Mouse (Mus musculus): ENCODE results near the gene Id3. TPM values are rescaled to one million over a fixed set of nuclear protein-coding genes. Genes with fewer than 3 reads are reported as not detected.
A peak's percentile ranks its signal among the peaks of the same experiment; 100 is the strongest.

Id3 gene
- polyA plus RNA-seq, 1 experiment from 2014 or later: 608 TPM

DNA sequence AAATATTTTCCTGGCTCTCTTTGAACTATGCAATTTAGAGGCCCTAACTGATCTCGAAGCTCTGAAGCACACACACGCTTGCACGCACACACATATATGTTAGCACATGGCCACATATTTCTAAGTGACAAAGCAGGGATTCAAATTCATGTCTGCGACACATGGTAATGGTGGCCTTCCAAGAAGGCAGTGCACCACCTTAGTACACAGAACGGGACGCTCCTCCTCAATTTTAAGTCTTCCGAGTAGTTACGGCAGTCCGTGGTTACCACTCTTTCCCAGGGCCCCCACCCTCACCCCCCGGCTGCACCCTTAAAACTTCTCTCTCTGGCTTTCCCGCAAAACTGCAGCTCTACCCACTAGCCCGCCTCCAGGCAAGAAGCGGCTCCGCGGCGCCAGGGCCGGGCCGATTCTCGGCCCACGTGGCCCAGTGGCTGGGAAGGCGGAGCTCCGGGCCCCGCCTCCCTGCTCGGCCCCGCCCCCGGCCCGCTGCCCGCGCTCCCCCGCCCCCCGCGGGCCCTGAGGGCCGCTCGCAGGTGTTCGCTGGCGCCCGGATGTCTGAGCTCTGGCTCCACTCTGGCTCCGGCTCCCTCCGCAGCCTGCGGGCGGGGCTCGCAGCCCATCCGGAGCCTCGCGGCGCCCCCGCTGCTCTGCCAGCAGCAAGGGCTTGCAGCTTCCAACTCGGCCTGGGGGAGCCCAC, 4.3 kb downstream of the Id3 start:
- peak; percentile 95 for DNase-seq (ENCODE audit: low spot score)
- no peaks in the 10 kb centered on the region for H3K36me3 ChIP-seq (replicated peaks; ENCODE audit: control insufficient read depth, insufficient read depth, low read depth, low read length)
- H3K9ac ChIP-seq (replicated peaks; ENCODE audit: low read length): peak overlapping the region; percentile 43
- under 1% methylated on average over 39 of the region's 48 CpGs for WGBS
- peak; percentile 68 for ATAC-seq (replicated peaks; ENCODE audit: insufficient number of reproducible peaks, low FRiP score, low TSS enrichment, low read depth)
- peaks cover 10% of the 10 kb centered on the region for H3K4me1 ChIP-seq (ENCODE audit: control insufficient read depth, insufficient read depth, low read length)
- H3K27me3 ChIP-seq (ENCODE audit: control insufficient read depth, insufficient read depth, low read length): no peaks in the 10 kb centered on the region
- H3K4me2 ChIP-seq (ENCODE audit: low read depth, low read length): peak overlapping the region; percentile 35
- H3K4me3 ChIP-seq (ENCODE audit: low read depth, low read length): peak overlapping the region; percentile 26
- H3K9me3 ChIP-seq (replicated peaks; ENCODE audit: control insufficient read depth, low read length): no peaks in the 10 kb centered on the region
- H3K27ac ChIP-seq (replicated peaks; ENCODE audit: low read depth, low read length): peak overlapping the region; percentile 94

DNA sequence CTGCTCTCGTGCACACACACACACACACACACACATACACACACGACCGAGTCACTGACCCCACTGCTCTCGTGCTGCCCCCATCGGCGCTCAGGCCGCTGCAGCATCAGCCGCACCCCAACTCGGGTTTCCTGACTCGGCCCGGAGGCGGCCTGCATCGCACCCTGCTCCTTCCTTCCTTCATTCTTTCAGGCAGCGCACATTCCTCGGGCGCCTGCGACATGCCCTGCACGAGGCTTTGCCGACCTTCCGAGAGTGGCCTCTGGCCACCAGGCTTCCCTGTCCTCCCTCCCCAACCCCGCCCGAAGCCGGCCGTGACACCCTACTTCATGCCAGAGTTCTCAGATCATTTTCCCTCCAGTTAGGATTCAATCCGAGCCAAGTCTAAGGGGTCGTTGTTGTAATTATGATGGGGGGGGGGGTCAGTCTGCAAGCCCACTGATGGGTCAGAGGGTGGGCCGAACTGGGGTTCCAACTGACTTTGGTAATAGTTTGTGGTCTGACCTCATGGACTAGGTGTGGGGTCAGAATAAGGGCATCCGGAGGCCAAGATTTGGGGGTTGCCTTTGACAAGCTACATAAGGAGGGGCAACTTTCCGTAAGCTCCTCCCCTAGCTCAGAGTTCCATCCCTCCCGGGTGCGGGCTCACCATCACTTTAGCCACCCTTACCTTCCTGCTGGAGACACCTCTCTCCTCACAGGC, 5.2 kb downstream of the Id3 start:
- Histone ChIP-seq H3K4me1 (ENCODE audit: control insufficient read depth, insufficient read depth, low read length) (peaks cover 10% of the 10 kb centered on the region), H3K36me3 (replicated peaks; ENCODE audit: control insufficient read depth, insufficient read depth, low read depth, low read length) (no peaks in the 10 kb centered on the region), H3K9ac (replicated peaks; ENCODE audit: low read length) (peak overlapping the region; percentile 42), H3K27ac (replicated peaks; ENCODE audit: low read depth, low read length) (peak overlapping the region; percentile 94), H3K4me3 (ENCODE audit: low read depth, low read length) (no peak overlapping the region), H3K9me3 (replicated peaks; ENCODE audit: control insufficient read depth, low read length) (no peaks in the 10 kb centered on the region), H3K4me2 (ENCODE audit: low read depth, low read length) (peak overlapping the region; percentile 35), H3K27me3 (ENCODE audit: control insufficient read depth, insufficient read depth, low read length) (no peaks in the 10 kb centered on the region)
- peak; percentile 67 for DNase-seq (ENCODE audit: low spot score)
- ATAC-seq (replicated peaks; ENCODE audit: insufficient number of reproducible peaks, low FRiP score, low TSS enrichment, low read depth): no peak; the same call in 1 of the 2 replicates
- 3% methylated on average over 31 of the region's 31 CpGs for WGBS

DNA sequence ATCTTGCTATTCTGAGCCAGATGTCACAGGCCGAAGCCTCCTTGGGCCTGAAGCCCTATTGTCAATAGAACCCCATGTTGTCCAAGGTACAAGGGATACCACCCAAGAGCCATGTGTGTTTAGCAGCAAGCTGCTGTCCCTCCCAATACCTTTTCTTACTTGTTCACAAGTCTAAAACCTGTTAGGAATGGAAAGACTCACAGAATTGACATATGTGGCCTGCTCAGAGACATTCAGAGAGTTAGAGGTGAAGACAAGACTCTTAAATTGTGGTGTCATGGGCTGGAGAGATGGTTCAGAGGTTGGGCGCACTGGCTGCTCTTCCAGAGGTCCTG, 5.7 kb downstream of the Id3 start:
- Histone ChIP-seq H3K27ac (replicated peaks; ENCODE audit: low read depth, low read length) (0 out of 2 replicates have a peak overlapping the region, but pooled peaks have one; percentile 37), H3K4me1 (ENCODE audit: control insufficient read depth, insufficient read depth, low read length) (peaks cover 10% of the 10 kb centered on the region), H3K4me3 (ENCODE audit: low read depth, low read length) (no peak overlapping the region)

DNA sequence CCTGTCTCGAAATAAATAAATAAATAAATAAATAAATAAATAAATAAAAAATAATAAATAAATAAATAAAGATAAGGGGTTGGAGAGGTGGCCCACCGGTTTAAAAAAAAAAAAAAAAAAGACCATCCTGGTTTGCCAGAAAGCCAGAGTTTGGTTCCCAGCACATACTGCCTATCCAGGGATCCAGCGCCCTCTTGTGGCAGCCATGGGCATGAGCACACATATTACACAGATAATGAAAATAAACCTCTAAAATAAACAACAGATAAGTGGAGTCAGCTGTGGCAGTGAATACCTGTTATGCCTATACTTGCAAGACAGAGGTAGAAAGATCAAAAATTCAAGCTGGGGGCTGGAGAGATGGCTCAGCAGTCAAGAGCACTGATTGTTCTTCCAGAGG, 6.4 kb downstream of the Id3 start:
- H3K9ac ChIP-seq (replicated peaks; ENCODE audit: low read length): no peak overlapping the region
- no peaks in the 10 kb centered on the region for H3K36me3 ChIP-seq (replicated peaks; ENCODE audit: control insufficient read depth, insufficient read depth, low read depth, low read length)
- 34% methylated on average over 3 of the region's 3 CpGs for WGBS
- H3K4me3 ChIP-seq (ENCODE audit: low read depth, low read length): no peak overlapping the region
- H3K27ac ChIP-seq (replicated peaks; ENCODE audit: low read depth, low read length): no peak overlapping the region
- no peaks in the 10 kb centered on the region for H3K9me3 ChIP-seq (replicated peaks; ENCODE audit: control insufficient read depth, low read length)
- no peak for ATAC-seq (replicated peaks; ENCODE audit: insufficient number of reproducible peaks, low FRiP score, low TSS enrichment, low read depth)
- H3K4me2 ChIP-seq (ENCODE audit: low read depth, low read length): no peak overlapping the region
- DNase-seq (ENCODE audit: low spot score): peak; percentile 80
- peaks cover 10% of the 10 kb centered on the region for H3K4me1 ChIP-seq (ENCODE audit: control insufficient read depth, insufficient read depth, low read length)
- H3K27me3 ChIP-seq (ENCODE audit: control insufficient read depth, insufficient read depth, low read length): no peaks in the 10 kb centered on the region

More for the DNA sequence above, 5.7 kb downstream of the Id3 start:
- Histone ChIP-seq H3K9me3 (replicated peaks; ENCODE audit: control insufficient read depth, low read length) (no peaks in the 10 kb centered on the region), H3K9ac (replicated peaks; ENCODE audit: low read length) (no peak overlapping the region), H3K27me3 (ENCODE audit: control insufficient read depth, insufficient read depth, low read length) (no peaks in the 10 kb centered on the region), H3K4me2 (ENCODE audit: low read depth, low read length) (no peak overlapping the region), H3K36me3 (replicated peaks; ENCODE audit: control insufficient read depth, insufficient read depth, low read depth, low read length) (no peaks in the 10 kb centered on the region)
- WGBS: 66% methylated on average over 2 of the region's 2 CpGs
- ATAC-seq (replicated peaks; ENCODE audit: insufficient number of reproducible peaks, low FRiP score, low TSS enrichment, low read depth) (no peak), DNase-seq (ENCODE audit: low spot score) (no peak)

DNA sequence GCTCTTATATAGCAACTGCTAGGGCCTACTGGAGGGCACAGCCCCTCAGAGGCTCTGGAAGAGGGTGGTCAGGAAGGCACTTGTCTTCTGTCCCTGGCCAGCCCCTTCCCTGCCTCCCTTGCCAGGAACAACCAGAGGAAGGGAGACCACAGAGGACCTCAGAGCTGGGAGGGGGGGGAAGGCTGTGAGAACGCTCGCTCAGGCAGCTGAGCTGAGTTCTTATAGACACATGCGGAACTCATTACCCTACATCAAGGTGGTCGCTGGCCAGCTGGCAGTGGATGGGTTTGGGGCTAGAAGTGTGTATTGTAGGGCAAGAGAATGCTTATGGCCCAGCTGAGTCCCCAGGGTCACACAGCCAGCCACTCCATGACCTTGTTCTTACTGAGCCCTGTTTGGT, 7.3 kb downstream of the Id3 start:
- Histone ChIP-seq H3K36me3 (replicated peaks; ENCODE audit: control insufficient read depth, insufficient read depth, low read depth, low read length) (no peaks in the 10 kb centered on the region), H3K27me3 (ENCODE audit: control insufficient read depth, insufficient read depth, low read length) (no peaks in the 10 kb centered on the region), H3K4me2 (ENCODE audit: low read depth, low read length) (no peak overlapping the region), H3K4me1 (ENCODE audit: control insufficient read depth, insufficient read depth, low read length) (peaks cover 10% of the 10 kb centered on the region), H3K27ac (replicated peaks; ENCODE audit: low read depth, low read length) (no peak overlapping the region), H3K9me3 (replicated peaks; ENCODE audit: control insufficient read depth, low read length) (no peaks in the 10 kb centered on the region), H3K9ac (replicated peaks; ENCODE audit: low read length) (no peak overlapping the region), H3K4me3 (ENCODE audit: low read depth, low read length) (no peak overlapping the region)
- DNase-seq (ENCODE audit: low spot score) (peak; percentile 82), ATAC-seq (replicated peaks; ENCODE audit: insufficient number of reproducible peaks, low FRiP score, low TSS enrichment, low read depth) (no peak; the same call in 1 of the 2 replicates)
- WGBS: 2% methylated on average over 4 of the region's 4 CpGs

DNA sequence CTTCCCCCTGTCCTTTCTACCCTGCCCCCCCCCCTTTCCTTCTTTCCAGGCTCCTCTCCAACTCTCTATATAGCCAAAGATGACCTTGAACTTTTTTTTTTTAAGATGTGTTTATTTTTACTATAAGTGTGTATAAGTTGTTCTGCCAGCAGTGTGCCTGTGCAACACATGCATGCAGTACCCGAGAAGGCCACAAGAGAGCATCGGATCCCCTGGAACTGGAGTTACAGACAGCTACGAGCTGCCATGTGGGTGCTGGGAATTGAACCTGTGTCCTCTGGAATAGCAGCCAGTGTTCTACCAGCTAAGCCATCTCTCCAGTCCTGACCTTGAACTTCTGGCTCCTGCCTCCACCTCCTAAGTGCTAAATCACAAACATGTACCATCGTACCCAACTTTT, 9.5 kb downstream of the Id3 start:
- Histone ChIP-seq H3K4me2 (ENCODE audit: low read depth, low read length) (no peak overlapping the region), H3K4me3 (ENCODE audit: low read depth, low read length) (no peak overlapping the region), H3K36me3 (replicated peaks; ENCODE audit: control insufficient read depth, insufficient read depth, low read depth, low read length) (no peaks in the 10 kb centered on the region), H3K27me3 (ENCODE audit: control insufficient read depth, insufficient read depth, low read length) (no peaks in the 10 kb centered on the region), H3K9ac (replicated peaks; ENCODE audit: low read length) (no peak overlapping the region), H3K4me1 (ENCODE audit: control insufficient read depth, insufficient read depth, low read length) (peaks cover 10% of the 10 kb centered on the region), H3K27ac (replicated peaks; ENCODE audit: low read depth, low read length) (no peak overlapping the region), H3K9me3 (replicated peaks; ENCODE audit: control insufficient read depth, low read length) (no peaks in the 10 kb centered on the region)
- WGBS: 92% methylated on average over 4 of the region's 4 CpGs
- no peak for DNase-seq (ENCODE audit: low spot score)
- ATAC-seq (replicated peaks; ENCODE audit: insufficient number of reproducible peaks, low FRiP score, low TSS enrichment, low read depth): no peak

DNA sequence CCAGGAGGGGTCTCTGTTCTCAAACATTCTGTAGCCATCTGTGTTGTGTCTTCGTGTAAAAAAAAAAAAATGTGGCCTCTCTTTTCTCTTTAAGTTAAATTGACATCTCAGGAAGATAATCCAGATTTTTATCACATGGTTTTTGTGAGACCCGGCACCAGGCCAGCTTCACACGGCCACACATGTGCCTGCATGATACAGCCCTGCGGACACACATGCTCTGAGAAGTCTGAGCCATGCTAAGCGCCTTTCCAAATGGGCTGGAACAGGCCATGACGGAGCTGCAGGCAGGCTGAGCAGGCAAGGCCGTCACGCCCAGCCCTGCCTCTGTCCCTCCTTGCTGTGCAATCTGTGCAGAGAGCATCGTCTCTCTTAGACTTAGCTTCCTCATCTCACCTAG, 11.2 kb downstream of the Id3 start:
- Histone ChIP-seq H3K9me3 (replicated peaks; ENCODE audit: control insufficient read depth, low read length) (no peaks in the 10 kb centered on the region), H3K27me3 (ENCODE audit: control insufficient read depth, insufficient read depth, low read length) (no peaks in the 10 kb centered on the region), H3K36me3 (replicated peaks; ENCODE audit: control insufficient read depth, insufficient read depth, low read depth, low read length) (no peaks in the 10 kb centered on the region), H3K4me1 (ENCODE audit: control insufficient read depth, insufficient read depth, low read length) (peaks cover 6% of the 10 kb centered on the region; the same call in 1 of the 2 replicates), H3K4me3 (ENCODE audit: low read depth, low read length) (no peak overlapping the region), H3K9ac (replicated peaks; ENCODE audit: low read length) (no peak overlapping the region), H3K27ac (replicated peaks; ENCODE audit: low read depth, low read length) (no peak overlapping the region), H3K4me2 (ENCODE audit: low read depth, low read length) (no peak overlapping the region)
- 71% methylated on average over 9 of the region's 9 CpGs for WGBS
- ATAC-seq (replicated peaks; ENCODE audit: insufficient number of reproducible peaks, low FRiP score, low TSS enrichment, low read depth) (no peak), DNase-seq (ENCODE audit: low spot score) (no peak)

DNA sequence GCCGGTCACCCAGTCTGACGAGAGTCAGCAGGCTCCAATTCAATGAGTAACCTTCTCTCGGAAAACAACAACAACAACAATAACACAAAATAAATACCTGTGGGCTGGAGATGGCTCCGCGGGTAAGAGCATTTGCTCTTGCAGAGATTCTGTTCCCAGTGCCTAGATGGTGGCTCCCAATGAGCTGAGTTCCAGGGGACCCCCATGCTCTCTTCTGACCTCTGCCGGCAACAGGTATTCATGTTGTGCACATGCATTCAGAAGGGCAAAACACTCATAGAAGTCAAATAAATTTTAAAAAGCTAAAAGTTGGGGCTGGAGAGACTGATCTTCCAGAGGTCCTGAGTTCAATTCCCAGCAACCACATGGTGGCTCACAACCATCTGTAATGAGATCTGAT, 15.2 kb downstream of the Id3 start:
- WGBS: 80% methylated on average over 6 of the region's 6 CpGs
- no peak overlapping the region for H3K9ac ChIP-seq (replicated peaks; ENCODE audit: low read length)
- no peaks in the 10 kb centered on the region for H3K27me3 ChIP-seq (ENCODE audit: control insufficient read depth, insufficient read depth, low read length)
- H3K4me1 ChIP-seq (ENCODE audit: control insufficient read depth, insufficient read depth, low read length): peaks cover 6% of the 10 kb centered on the region; the same call in 1 of the 2 replicates
- H3K36me3 ChIP-seq (replicated peaks; ENCODE audit: control insufficient read depth, insufficient read depth, low read depth, low read length): no peaks in the 10 kb centered on the region
- no peaks in the 10 kb centered on the region for H3K9me3 ChIP-seq (replicated peaks; ENCODE audit: control insufficient read depth, low read length)
- H3K27ac ChIP-seq (replicated peaks; ENCODE audit: low read depth, low read length): no peak overlapping the region
- no peak overlapping the region for H3K4me2 ChIP-seq (ENCODE audit: low read depth, low read length)
- DNase-seq (ENCODE audit: low spot score) (no peak), ATAC-seq (replicated peaks; ENCODE audit: insufficient number of reproducible peaks, low FRiP score, low TSS enrichment, low read depth) (no peak)
- no peak overlapping the region for H3K4me3 ChIP-seq (ENCODE audit: low read depth, low read length)
